Mouse (Mus musculus): ENCODE data around the gene Acox1. TPM values are rescaled to one million over a fixed set of nuclear protein-coding genes. Genes with fewer than 3 reads are reported as not detected.

Acox1 gene
- 25.8 and 26.4 TPM in 2 replicates for polyA plus RNA-seq (2016; fragmentation: Nextera tagmentation; extraction: Ambion mirVana)

DNA sequence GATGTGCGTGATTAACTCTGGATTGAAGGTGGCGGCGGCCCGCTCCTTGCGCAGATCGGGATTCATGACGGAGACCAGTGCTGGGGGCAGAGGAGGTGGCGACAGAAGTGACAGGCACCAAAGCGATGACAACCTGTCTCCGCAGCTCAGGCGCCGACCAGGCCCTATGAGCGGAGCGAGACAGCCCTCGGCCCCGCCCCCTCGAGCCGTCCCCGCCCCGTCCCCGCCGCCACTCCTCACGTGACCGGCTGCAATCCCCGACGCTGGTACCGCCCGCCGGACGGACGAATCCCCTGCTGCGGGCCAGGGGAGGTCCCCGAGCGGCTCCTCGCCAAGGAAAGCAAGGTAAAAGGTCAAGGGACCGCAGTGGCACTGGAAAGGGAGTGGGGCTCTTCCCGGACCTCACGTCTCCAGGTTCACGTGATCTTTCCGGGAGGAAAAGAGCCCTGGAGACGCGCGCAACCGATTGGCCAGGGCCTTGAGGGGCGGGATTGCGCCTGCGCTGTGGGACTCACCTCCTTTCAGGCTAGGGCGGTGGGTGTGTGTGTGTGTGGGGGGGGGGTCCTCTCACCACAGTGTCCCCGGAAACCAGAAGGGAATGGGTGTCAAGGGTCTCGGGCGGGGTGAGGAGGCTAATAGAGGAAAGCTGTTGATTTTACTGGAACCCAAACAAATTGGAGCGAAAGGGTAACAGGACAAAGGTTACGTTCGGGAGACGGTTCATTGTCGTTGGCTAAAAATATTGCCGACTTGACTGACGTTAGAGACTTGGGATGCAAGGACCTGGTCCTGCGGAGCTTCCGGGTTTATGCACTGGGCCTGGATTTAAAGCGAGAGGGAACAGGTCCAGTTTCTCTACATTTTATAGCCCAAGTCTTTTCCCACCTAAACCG, at the start of gene Acox1, which contains the start of gene Ten1:
Gene Acox1, minus strand, starts transcription at position 407 of the 893 bp plus-strand sequence.
Gene Ten1, plus strand, starts transcription at position 217 of the 893 bp plus-strand sequence.
- H3K27ac ChIP-seq: peak within 1 kb of the TSS; percentile 91
- ATAC-seq (ENCODE audit: insufficient number of reproducible peaks, insufficient read depth, low FRiP score, low TSS enrichment): peak; percentile 97
- H3K36me3 ChIP-seq: no peaks in the 10 kb centered on the region
- peak within 1 kb of the TSS; percentile 80 for H3K9ac ChIP-seq
- no peaks in the 10 kb centered on the region for H3K27me3 ChIP-seq
- H3K4me2 ChIP-seq (replicated peaks): peak within 1 kb of the TSS; percentile 77
- under 1% methylated on average over 62 of the region's 62 CpGs for WGBS
- no peaks in the 10 kb centered on the region for H3K9me3 ChIP-seq
- H3K4me1 ChIP-seq: peaks cover 8% of the 10 kb centered on the region; the same call in 1 of the 2 replicates
- peak within 1 kb of the TSS; percentile 73 for H3K4me3 ChIP-seq

- Histone ChIP-seq H3K27ac (no peak overlapping the region), H3K9me3 (no peaks in the 10 kb centered on the region), H3K36me3 (peaks cover 91% of the 10 kb centered on the region), H3K9ac (no peak overlapping the region), H3K4me3 (no peak overlapping the region), H3K4me2 (replicated peaks) (no peak overlapping the region), H3K4me1 (no peaks in the 10 kb centered on the region), H3K27me3 (no peaks in the 10 kb centered on the region)
- WGBS: 79% methylated on average over 14 of the region's 14 CpGs
- ATAC-seq (ENCODE audit: insufficient number of reproducible peaks, insufficient read depth, low FRiP score, low TSS enrichment): no peak
Observed at GRCm38 (mm10) chr11:116247502-116248222, 48.8 kb upstream of the Acox1 start.

DNA sequence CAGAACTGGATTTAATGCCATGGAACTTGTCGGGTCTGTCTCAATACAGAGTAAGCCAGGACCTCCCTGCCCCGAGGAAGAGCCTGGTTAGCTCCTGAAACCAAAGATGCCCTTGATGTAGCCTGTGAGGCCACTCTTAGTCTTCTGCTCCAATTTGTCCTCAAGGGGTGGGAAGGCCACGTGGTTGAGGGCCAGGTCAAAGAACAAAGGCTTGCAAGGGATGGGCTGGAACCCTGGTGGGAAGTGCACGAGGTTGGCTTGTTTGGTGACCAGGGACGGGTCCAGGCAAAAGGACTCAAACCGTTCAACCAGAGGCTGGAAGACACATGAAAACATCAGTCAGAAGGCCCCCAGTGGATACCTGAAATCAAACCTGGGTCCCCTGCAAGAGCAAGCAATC, 46.8 kb upstream of the Acox1 start:
- H3K4me1 ChIP-seq: peaks cover 14% of the 10 kb centered on the region
- peaks cover 70% of the 10 kb centered on the region for H3K36me3 ChIP-seq
- no peak for ATAC-seq (ENCODE audit: insufficient number of reproducible peaks, insufficient read depth, low FRiP score, low TSS enrichment)
- H3K4me2 ChIP-seq (replicated peaks): no peak overlapping the region
- WGBS: 75% methylated on average over 6 of the region's 6 CpGs
- H3K4me3 ChIP-seq: no peak overlapping the region
- H3K9ac ChIP-seq: no peak overlapping the region
- no peaks in the 10 kb centered on the region for H3K9me3 ChIP-seq
- no peak overlapping the region for H3K27ac ChIP-seq
- H3K27me3 ChIP-seq: no peaks in the 10 kb centered on the region

GRCm38 (mm10) chr11:116244580-116244979, 45.7 kb upstream of the Acox1 start:
- 0 out of 2 replicates have a peak overlapping the region, but pooled peaks have one; percentile 25 for H3K27ac ChIP-seq
- no peak overlapping the region for H3K4me2 ChIP-seq (replicated peaks)
- H3K4me1 ChIP-seq: peaks cover 18% of the 10 kb centered on the region
- ATAC-seq (ENCODE audit: insufficient number of reproducible peaks, insufficient read depth, low FRiP score, low TSS enrichment): no peak
- peaks cover 3% of the 10 kb centered on the region; the same call in 1 of the 2 replicates for H3K27me3 ChIP-seq
- no peak overlapping the region for H3K4me3 ChIP-seq
- whole genome bisulfite sequencing: 81% methylated on average over 8 of the region's 8 CpGs
- H3K36me3 ChIP-seq: peaks cover 60% of the 10 kb centered on the region
- H3K9ac ChIP-seq: no peak overlapping the region
- H3K9me3 ChIP-seq: no peaks in the 10 kb centered on the region

DNA sequence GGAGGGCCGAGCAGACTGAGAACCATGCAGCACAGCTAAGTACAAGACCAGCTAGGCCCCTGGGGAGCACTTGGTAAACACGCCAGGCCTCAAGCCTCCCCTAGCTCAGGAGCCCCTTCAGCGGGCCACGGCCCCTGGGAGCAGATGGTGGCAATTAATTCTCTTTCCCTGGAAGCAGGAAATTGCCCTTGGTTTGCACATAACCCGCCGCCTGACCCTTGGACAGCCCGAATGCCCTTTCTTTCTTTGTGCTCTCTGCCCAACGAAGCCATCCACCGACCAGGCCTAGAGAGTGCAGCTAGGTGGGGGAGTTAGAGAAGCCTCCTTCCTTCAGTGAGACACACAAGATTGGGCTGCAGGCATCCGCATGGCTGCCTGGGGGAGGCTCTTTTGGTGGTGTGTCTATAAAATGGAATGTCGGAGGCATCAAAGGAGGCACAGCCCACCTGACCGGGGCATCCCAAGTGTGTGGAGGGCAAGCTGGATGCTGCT, 42.9 kb upstream of the Acox1 start:
- no peak overlapping the region for H3K4me3 ChIP-seq
- peak overlapping the region; percentile 57 for H3K27ac ChIP-seq
- H3K27me3 ChIP-seq: peaks cover 26% of the 10 kb centered on the region
- H3K9ac ChIP-seq: no peak overlapping the region
- no peak for ATAC-seq (ENCODE audit: insufficient number of reproducible peaks, insufficient read depth, low FRiP score, low TSS enrichment)
- no peak overlapping the region for H3K4me2 ChIP-seq (replicated peaks)
- no peaks in the 10 kb centered on the region for H3K9me3 ChIP-seq
- H3K4me1 ChIP-seq: peaks cover 22% of the 10 kb centered on the region
- 23% methylated on average over 12 of the region's 12 CpGs for WGBS
- peaks cover 32% of the 10 kb centered on the region for H3K36me3 ChIP-seq

- Histone ChIP-seq H3K36me3 (peaks cover 12% of the 10 kb centered on the region), H3K9me3 (no peaks in the 10 kb centered on the region), H3K4me3 (no peak overlapping the region), H3K27ac (no peak overlapping the region), H3K27me3 (peaks cover 32% of the 10 kb centered on the region), H3K4me1 (peaks cover 22% of the 10 kb centered on the region), H3K9ac (no peak overlapping the region), H3K4me2 (replicated peaks) (no peak overlapping the region)
- 9% methylated on average over 7 of the region's 7 CpGs for WGBS
- no peak for ATAC-seq (ENCODE audit: insufficient number of reproducible peaks, insufficient read depth, low FRiP score, low TSS enrichment)
Observed at GRCm38 (mm10) chr11:116239797-116240196, 41.0 kb upstream of the Acox1 start.

- H3K36me3 ChIP-seq: no peaks in the 10 kb centered on the region
- no peak within 1 kb of the TSS for H3K27ac ChIP-seq
- H3K4me3 ChIP-seq: peak within 1 kb of the TSS; percentile 21
- peak; percentile 57 for ATAC-seq (ENCODE audit: insufficient number of reproducible peaks, insufficient read depth, low FRiP score, low TSS enrichment)
- 11% methylated on average over 31 of the region's 31 CpGs for WGBS
- H3K4me2 ChIP-seq (replicated peaks): peak within 1 kb of the TSS; percentile 37
- peaks cover 45% of the 10 kb centered on the region for H3K27me3 ChIP-seq
- H3K9me3 ChIP-seq: no peaks in the 10 kb centered on the region
- peaks cover 22% of the 10 kb centered on the region for H3K4me1 ChIP-seq
- H3K9ac ChIP-seq: peak within 1 kb of the TSS; percentile 8; the same call in 1 of the 2 replicates
Observed at GRCm38 (mm10) chr11:116237742-116238395, 39.0 kb upstream of the Acox1 start, which contains the start of gene Evpl. TSS of gene Evpl (minus strand) at chr11:116238077.

DNA sequence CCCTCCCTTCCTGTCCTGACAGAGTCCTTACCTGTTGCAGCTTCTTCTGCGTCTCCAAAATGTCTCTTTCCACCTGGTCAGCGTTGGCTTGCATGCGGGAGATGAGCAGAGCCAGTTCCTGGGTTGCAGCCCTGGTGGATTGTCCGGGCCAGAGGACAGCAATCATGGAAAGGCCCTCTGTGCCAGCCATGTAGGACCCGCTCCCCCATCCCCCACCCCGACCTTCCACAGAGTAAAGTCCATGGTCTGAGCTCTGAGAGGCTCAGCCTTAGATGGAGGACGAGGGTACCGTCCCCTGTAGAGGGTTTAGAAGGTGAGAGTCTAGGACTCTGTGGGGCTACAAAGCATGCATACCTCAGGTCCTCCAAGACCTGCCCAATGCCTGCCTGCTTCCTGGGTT, 36.1 kb upstream of the Acox1 start:
- no peaks in the 10 kb centered on the region for H3K9me3 ChIP-seq
- H3K27ac ChIP-seq: no peak overlapping the region
- no peak for ATAC-seq (ENCODE audit: insufficient number of reproducible peaks, insufficient read depth, low FRiP score, low TSS enrichment)
- H3K36me3 ChIP-seq: no peaks in the 10 kb centered on the region
- H3K27me3 ChIP-seq: peaks cover 50% of the 10 kb centered on the region
- WGBS: 84% methylated on average over 8 of the region's 8 CpGs
- no peak overlapping the region for H3K4me3 ChIP-seq
- H3K4me2 ChIP-seq (replicated peaks): no peak overlapping the region
- H3K9ac ChIP-seq: no peak overlapping the region
- H3K4me1 ChIP-seq: peaks cover 8% of the 10 kb centered on the region

GRCm38 (mm10) chr11:116232427-116232826, 33.6 kb upstream of the Acox1 start:
- H3K4me3 ChIP-seq: no peak overlapping the region
- H3K4me1 ChIP-seq: peaks cover 2% of the 10 kb centered on the region; the same call in 1 of the 2 replicates
- ATAC-seq (ENCODE audit: insufficient number of reproducible peaks, insufficient read depth, low FRiP score, low TSS enrichment): no peak
- peak overlapping the region; percentile 29; the same call in 1 of the 2 replicates for H3K4me2 ChIP-seq (replicated peaks)
- H3K27ac ChIP-seq: no peak overlapping the region
- no peaks in the 10 kb centered on the region for H3K9me3 ChIP-seq
- 24% methylated on average over 17 of the region's 17 CpGs for WGBS
- peak overlapping the region; percentile 17; the same call in 1 of the 2 replicates for H3K9ac ChIP-seq
- H3K27me3 ChIP-seq: peaks cover 30% of the 10 kb centered on the region
- no peaks in the 10 kb centered on the region for H3K36me3 ChIP-seq

GRCm38 (mm10) chr11:116228699-116229098, 29.9 kb upstream of the Acox1 start:
- no peak for ATAC-seq (ENCODE audit: insufficient number of reproducible peaks, insufficient read depth, low FRiP score, low TSS enrichment)
- no peak overlapping the region for H3K27ac ChIP-seq
- H3K4me3 ChIP-seq: no peak overlapping the region
- WGBS: 64% methylated on average over 4 of the region's 4 CpGs
- H3K36me3 ChIP-seq: no peaks in the 10 kb centered on the region
- H3K4me1 ChIP-seq: peaks cover 2% of the 10 kb centered on the region; the same call in 1 of the 2 replicates
- H3K9ac ChIP-seq: no peak overlapping the region
- H3K9me3 ChIP-seq: no peaks in the 10 kb centered on the region
- peaks cover 23% of the 10 kb centered on the region for H3K27me3 ChIP-seq
- H3K4me2 ChIP-seq (replicated peaks): no peak overlapping the region

- Histone ChIP-seq H3K4me2 (replicated peaks) (no peak overlapping the region), H3K27ac (no peak overlapping the region), H3K36me3 (no peaks in the 10 kb centered on the region), H3K9ac (no peak overlapping the region), H3K4me1 (peaks cover 14% of the 10 kb centered on the region; the same call in 1 of the 2 replicates), H3K27me3 (peaks cover 32% of the 10 kb centered on the region), H3K4me3 (no peak overlapping the region), H3K9me3 (peaks cover 5% of the 10 kb centered on the region)
- no peak for ATAC-seq (ENCODE audit: insufficient number of reproducible peaks, insufficient read depth, low FRiP score, low TSS enrichment)
- 3% methylated on average over 2 of the region's 2 CpGs for WGBS
Observed at GRCm38 (mm10) chr11:116226414-116226813, 27.6 kb upstream of the Acox1 start.
